Mouse (Mus musculus): ENCODE measurements around the gene Sec14l2. TPM values are rescaled to one million over a fixed set of nuclear protein-coding genes. Genes with fewer than 3 reads are reported as not detected.
"Not testable (repeated sequence)": the region's sequence is repeated elsewhere in the genome, so short reads cannot be mapped to it uniquely, and the experiment has no call there.

The Sec14l2 gene
- total RNA-seq, 2 experiments from 2014 or later, result not detected

- ATAC-seq (replicated peaks; ENCODE audit: poor library complexity, severe bottlenecking), result no peak
These were observed 11.2 kb upstream of the Sec14l2 start for GRCm38 (mm10) chr11:4134400-4134799.

GRCm38 (mm10) chr11:4133450-4133849, 10.2 kb upstream of the Sec14l2 start:
- ATAC-seq (replicated peaks; ENCODE audit: poor library complexity, severe bottlenecking), result no peak

- ATAC-seq (replicated peaks; ENCODE audit: poor library complexity, severe bottlenecking), result not testable (repeated sequence)
These were observed 5.2 kb upstream of the Sec14l2 start for GRCm38 (mm10) chr11:4128461-4128860.

- ATAC-seq (replicated peaks; ENCODE audit: poor library complexity, severe bottlenecking), result no peak
These were observed 3.8 kb upstream of the Sec14l2 start for GRCm38 (mm10) chr11:4127059-4127458.

- ATAC-seq (replicated peaks; ENCODE audit: poor library complexity, severe bottlenecking), result peak; percentile 47; the same call in 1 of the 2 replicates
These were observed 707 bp upstream of the Sec14l2 start for GRCm38 (mm10) chr11:4123922-4124321.

- no peak for ATAC-seq (replicated peaks; ENCODE audit: poor library complexity, severe bottlenecking)
These were observed 989 bp downstream of the Sec14l2 start for GRCm38 (mm10) chr11:4122226-4122625.

GRCm38 (mm10) chr11:4121691-4122090, 1.5 kb downstream of the Sec14l2 start:
- ATAC-seq (replicated peaks; ENCODE audit: poor library complexity, severe bottlenecking), result no peak

GRCm38 (mm10) chr11:4119635-4120034, 3.6 kb downstream of the Sec14l2 start:
- ATAC-seq (replicated peaks; ENCODE audit: poor library complexity, severe bottlenecking), result no peak

GRCm38 (mm10) chr11:4118081-4118921, 4.9 kb downstream of the Sec14l2 start:
- ATAC-seq (replicated peaks; ENCODE audit: poor library complexity, severe bottlenecking), result 0 out of 2 replicates have a peak, but pooled peaks have one; percentile 9

GRCm38 (mm10) chr11:4117372-4118071, 5.7 kb downstream of the Sec14l2 start:
- no peak for ATAC-seq (replicated peaks; ENCODE audit: poor library complexity, severe bottlenecking)

- ATAC-seq (replicated peaks; ENCODE audit: poor library complexity, severe bottlenecking), result peak; percentile 19
These were observed 6.6 kb downstream of the Sec14l2 start for GRCm38 (mm10) chr11:4116458-4117141.

GRCm38 (mm10) chr11:4115407-4115806, 7.8 kb downstream of the Sec14l2 start:
- ATAC-seq (replicated peaks; ENCODE audit: poor library complexity, severe bottlenecking), result no peak

GRCm38 (mm10) chr11:4114541-4114940, 8.7 kb downstream of the Sec14l2 start:
- not testable (repeated sequence) for ATAC-seq (replicated peaks; ENCODE audit: poor library complexity, severe bottlenecking)

GRCm38 (mm10) chr11:4113970-4114369, 9.2 kb downstream of the Sec14l2 start:
- no peak for ATAC-seq (replicated peaks; ENCODE audit: poor library complexity, severe bottlenecking)

GRCm38 (mm10) chr11:4113496-4113895, 9.7 kb downstream of the Sec14l2 start:
- no peak for ATAC-seq (replicated peaks; ENCODE audit: poor library complexity, severe bottlenecking)

GRCm38 (mm10) chr11:4112861-4113260, 10.4 kb downstream of the Sec14l2 start:
- ATAC-seq (replicated peaks; ENCODE audit: poor library complexity, severe bottlenecking), result no peak

GRCm38 (mm10) chr11:4112033-4112432, 11.2 kb downstream of the Sec14l2 start:
- ATAC-seq (replicated peaks; ENCODE audit: poor library complexity, severe bottlenecking), result no peak

- no peak for ATAC-seq (replicated peaks; ENCODE audit: poor library complexity, severe bottlenecking)
These were observed 14.5 kb downstream of the Sec14l2 start for GRCm38 (mm10) chr11:4108691-4109090.

- not testable (repeated sequence) for ATAC-seq (replicated peaks; ENCODE audit: poor library complexity, severe bottlenecking)
These were observed 15.3 kb downstream of the Sec14l2 start for GRCm38 (mm10) chr11:4107901-4108300.

- no peak for ATAC-seq (replicated peaks; ENCODE audit: poor library complexity, severe bottlenecking)
These were observed 17.8 kb downstream of the Sec14l2 start for GRCm38 (mm10) chr11:4105444-4105843.

- no peak for ATAC-seq (replicated peaks; ENCODE audit: poor library complexity, severe bottlenecking)
These were observed 18.2 kb downstream of the Sec14l2 start for GRCm38 (mm10) chr11:4104989-4105388.
